Mouse (Mus musculus): Measurements from ENCODE around the gene Zfpm1. TPM values are rescaled to one million over a fixed set of nuclear protein-coding genes. Genes with fewer than 3 reads are reported as not detected.

The Zfpm1 gene
- total RNA-seq, 2 experiments from 2014 or later: 28.3 to 31.7 TPM

- peak; percentile 99 to 100 for DNase-seq (ENCODE audit: low spot score in 2 of 2)
These were observed 94.7 kb downstream of the Zfpm1 start, which contains the start of gene Zc3h18 for GRCm38 (mm10) chr8:122376365-122377231. Gene Zc3h18, plus strand, starts transcription at chr8:122376609.

- no peak for DNase-seq (ENCODE audit: low spot score in 2 of 2)
These were observed 101.1 kb downstream of the Zfpm1 start for GRCm38 (mm10) chr8:122383039-122383438.

Other genes with a start within 250 kb of the Zfpm1 start
- gene Trhr2, start 78.6 kb downstream of the Zfpm1 start, total RNA-seq (2021): under 1 TPM; 0.76 to 0.81 TPM
- 10 to 100 TPM; 35.4 to 39.2 TPM for gene Zc3h18, start 94.5 kb downstream of the Zfpm1 start, total RNA-seq (2021)
- gene Il17c, start 139.9 kb downstream of the Zfpm1 start, total RNA-seq (2021): not detected
- 10 to 100 TPM in 1 of 2 experiments, 1 to 10 TPM in 1; 8.9 to 14.5 TPM for gene Cyba, start 150.8 kb downstream of the Zfpm1 start, total RNA-seq (2021)
- 10 to 100 TPM; 38.8 to 45.5 TPM for gene Mvd, start 161.3 kb downstream of the Zfpm1 start, total RNA-seq (2021)
- not detected for gene Snai3, start 178.6 kb downstream of the Zfpm1 start, total RNA-seq (2021)
- 10 to 100 TPM; 20.0 to 23.3 TPM for gene Rnf166, start 193.9 kb downstream of the Zfpm1 start, total RNA-seq (2021)
- 10 to 100 TPM; 27.6 to 28.9 TPM for gene Ctu2, start 194.0 kb downstream of the Zfpm1 start, total RNA-seq (2021)

Measured in layer of hippocampus, postnatal 14 days (tissue).